Mouse (Mus musculus) myocyte (in vitro differentiated cells): ENCODE results near the gene Tmem88.

ENCODE experiments used
- MYOG ChIP-seq, 3 experiments: IDR thresholded peaks; one replicate each; pipeline ENCODE4 v1.6.1; 2011; ENCODE audit warnings: control low read depth in 2 of 3, low read depth in 2 of 3, mild to moderate bottlenecking in 2 of 3; ENCODE audit not compliant: insufficient read length in 2 of 3, control insufficient read depth in 1 of 3, insufficient read depth in 1 of 3
- POLR2A ChIP-seq: IDR thresholded peaks from one replicate; pipeline ENCODE4 v1.6.1; 2011; ENCODE audit warnings: low read depth, mild to moderate bottlenecking, control low read depth, moderate library complexity; ENCODE audit not compliant: insufficient read length
- SRF ChIP-seq: IDR thresholded peaks from one replicate; pipeline ENCODE4 v1.6.1; 2011; ENCODE audit warnings: low read depth; ENCODE audit not compliant: control insufficient read depth, insufficient read length

DNA sequence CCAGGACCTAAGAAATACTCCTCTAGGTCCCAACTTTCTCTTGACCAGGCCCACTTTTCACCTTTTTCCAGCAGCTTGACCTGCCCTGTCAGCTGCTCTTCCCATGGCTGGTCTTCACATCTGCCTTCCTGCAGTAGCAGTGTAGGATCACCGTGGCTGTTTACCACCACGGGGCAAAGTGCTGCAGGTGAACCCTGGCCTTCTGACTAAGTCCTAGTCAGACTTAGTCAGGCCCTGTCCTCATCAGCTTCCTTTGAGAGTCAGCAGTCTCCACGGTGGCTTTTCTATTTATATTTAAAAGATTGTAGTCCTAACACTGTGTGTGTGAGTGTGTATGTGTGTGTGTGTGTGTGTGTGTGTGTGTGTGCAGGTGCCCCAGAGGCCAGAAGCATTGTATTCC, 20.3 kb downstream of the Tmem88 start:
- TF ChIP-seq SRF: no peak
- TF ChIP-seq POLR2A: no peak
- no peak for TF ChIP-seq MYOG (IDR thresholded peaks at IDR 0.05; ENCODE audit: control insufficient read depth in 1 of 3, insufficient read depth in 1 of 3, insufficient read length in 2 of 3, low read depth in 2 of 3)
